ENCODE assay signal across 8 mouse cellular contexts in genomic region chr9:53984868-53985267, GRCm38 (mm10). TPM values are rescaled to one million over a fixed set of nuclear protein-coding genes. Genes with fewer than 3 reads are reported as not detected.
DNase-seq lines count a peak whose midpoint lies in the region; ATAC-seq and TF ChIP-seq lines count a peak whose summit lies in the region.

No protein-coding gene starts in this region.

- peak; percentile 72 for TF ChIP-seq CTCF in left cerebral cortex, adult 2 months (IDR thresholded peaks at IDR 0.05)

- DNase-seq in CD4-positive, CD25-positive, alpha-beta regulatory T cell, adult 2 months (ENCODE audit: low read depth, low spot score): peak; percentile 29
- peak in 1 of 2 experiments; percentile 43 for DNase-seq in left cerebral cortex, adult 2 months (ENCODE audit: extremely low spot score in 1 of 2, low spot score in 2 of 2)
- no peak for DNase-seq in left cerebral cortex, adult 9 months (ENCODE audit: low spot score in 2 of 2)
- DNase-seq in cerebellum, adult 9-10 months: peak; percentile 53
- peak; percentile 60 for DNase-seq in mesoderm, embryonic 11.5 days (ENCODE audit: low read depth, low spot score)
- no peak for DNase-seq in urinary bladder, postnatal 4 days (ENCODE audit: low spot score in 2 of 2)

- H3K4me3 ChIP-seq in left cerebral cortex, adult 2 months: no peak overlapping the region

- no peak for ATAC-seq in CD4-positive, CD25-positive, alpha-beta regulatory T cell, adult 4 months
- peak; percentile 42; the same call in 1 of the 2 replicates for ATAC-seq in granulocyte monocyte progenitor cell, adult 5-6 weeks (replicated peaks; ENCODE audit: poor library complexity, severe bottlenecking)

- intact Hi-C loops in left cerebral cortex, adult 2 months (cut with DNase I): loop anchor here (10.0 kb wide), 2 partner anchors 50 to 310 kb away; partner anchors contain the start of gene Cul5

- no peak overlapping the region for H3K27ac ChIP-seq in left cerebral cortex, adult 2 months

RNA-seq across cellular contexts. Expression of gene Elmod1, which starts 9.8 kb away (rescaled TPM):
- not detected for polyA plus RNA-seq in CD4-positive, CD25-positive, alpha-beta regulatory T cell, adult 4 months (2017; shearing (Covaris generic))
- 100 to 1,000 TPM; 173 to 176 TPM for total RNA-seq in left cerebral cortex, adult 2 months (2021)
- total RNA-seq in granulocyte monocyte progenitor cell, adult 5-6 weeks (2014; fragmentation: Nextera tagmentation): not detected in 2 replicates
- not detected in 2 replicates for total RNA-seq in granulocyte monocyte progenitor cell, adult 5-6 weeks (2017)

Comparison
In these comparisons a context has a peak if more than half of its experiments do, and no peak if none do; other contexts are left out.
1. DNase-seq: peak in CD4-positive, CD25-positive, alpha-beta regulatory T cell, adult 2 months (single experiment), cerebellum, adult 9-10 months (single experiment) and mesoderm, embryonic 11.5 days (single experiment); none in left cerebral cortex, adult 9 months (0 of 2) and urinary bladder, postnatal 4 days (0 of 2).
2. RNA of gene Elmod1, which starts 9.8 kb away (total RNA-seq): 173 to 176 TPM in left cerebral cortex, adult 2 months; not detected in granulocyte monocyte progenitor cell, adult 5-6 weeks; every median in the first group is over 100 times any median in the second.